Mouse (Mus musculus) frontal cortex, adult (tissue): ENCODE measurements at regions not wholly inside any gene's neighbourhood (a gene's known extent, or its start where the extent isn't known, plus 50 kb on each side); places are given as distances from the start of the nearest gene placed in this dataset.

ENCODE experiments used
- ATAC-seq: cut with Nextera tagmentation; 2 replicates; pipeline ENCODE4 v1.9.2; 2017; ENCODE audit warnings: mild to moderate bottlenecking, moderate library complexity, mixed read lengths; ENCODE audit not compliant: low TSS enrichment

- ATAC-seq, result no peak
Measured at GRCm38 (mm10) chr15:11572063-11572462, 172.6 kb upstream of the Tars start.

GRCm38 (mm10) chr15:11565503-11566031, 166.1 kb upstream of the Tars start:
- no peak for ATAC-seq

- no peak for ATAC-seq
Measured at GRCm38 (mm10) chr15:11552568-11552967, 153.1 kb upstream of the Tars start.

- ATAC-seq, result no peak
Measured at GRCm38 (mm10) chr15:11552110-11552509, 152.6 kb upstream of the Tars start.

GRCm38 (mm10) chr15:11539485-11539884, 140.0 kb upstream of the Tars start:
- ATAC-seq, result no peak

- ATAC-seq, result no peak
Measured at GRCm38 (mm10) chr15:11536076-11536620, 136.7 kb upstream of the Tars start.

GRCm38 (mm10) chr15:11534404-11535251, 135.2 kb upstream of the Tars start:
- ATAC-seq, result no peak

GRCm38 (mm10) chr15:11533616-11534015, 134.2 kb upstream of the Tars start:
- no peak for ATAC-seq

GRCm38 (mm10) chr15:11533002-11533610, 133.6 kb upstream of the Tars start:
- no peak for ATAC-seq

GRCm38 (mm10) chr15:11532536-11532935, 133.1 kb upstream of the Tars start:
- ATAC-seq, result no peak

GRCm38 (mm10) chr15:11529819-11530810, 130.7 kb upstream of the Tars start:
- ATAC-seq, result no peak

GRCm38 (mm10) chr15:11524337-11525106, 125.1 kb upstream of the Tars start:
- ATAC-seq, result no peak

- no peak for ATAC-seq
Measured at GRCm38 (mm10) chr15:11518565-11518964, 119.1 kb upstream of the Tars start.

GRCm38 (mm10) chr15:11517892-11518291, 118.4 kb upstream of the Tars start:
- no peak for ATAC-seq

- no peak for ATAC-seq
Measured at GRCm38 (mm10) chr15:11505076-11505639, 105.7 kb upstream of the Tars start.

- ATAC-seq, result no peak
Measured at GRCm38 (mm10) chr15:11496436-11496835, 97.0 kb upstream of the Tars start.

- no peak for ATAC-seq
Measured at GRCm38 (mm10) chr15:11489116-11489515, 89.7 kb upstream of the Tars start.

GRCm38 (mm10) chr15:11487268-11487783, 87.9 kb upstream of the Tars start:
- ATAC-seq, result no peak

GRCm38 (mm10) chr15:11483916-11484315, 84.5 kb upstream of the Tars start:
- no peak for ATAC-seq
